Mouse (Mus musculus) ES-Bruce4 (cell line): Measurements from ENCODE around the gene Zeb2.

Source experiments
- CTCF ChIP-seq: IDR thresholded peaks from one replicate; pipeline ENCODE4 v1.8.1; 2011; ENCODE audit warnings: low read depth, low read length
- EP300 ChIP-seq: IDR thresholded peaks from 2 replicates; pipeline ENCODE4 v1.6.1; 2011; ENCODE audit warnings: low read depth, low read length; ENCODE audit not compliant: insufficient read depth
- POLR2A ChIP-seq: IDR thresholded peaks from one replicate; pipeline ENCODE4 v1.8.1; 2011; ENCODE audit warnings: low read length; ENCODE audit not compliant: insufficient read depth

DNA sequence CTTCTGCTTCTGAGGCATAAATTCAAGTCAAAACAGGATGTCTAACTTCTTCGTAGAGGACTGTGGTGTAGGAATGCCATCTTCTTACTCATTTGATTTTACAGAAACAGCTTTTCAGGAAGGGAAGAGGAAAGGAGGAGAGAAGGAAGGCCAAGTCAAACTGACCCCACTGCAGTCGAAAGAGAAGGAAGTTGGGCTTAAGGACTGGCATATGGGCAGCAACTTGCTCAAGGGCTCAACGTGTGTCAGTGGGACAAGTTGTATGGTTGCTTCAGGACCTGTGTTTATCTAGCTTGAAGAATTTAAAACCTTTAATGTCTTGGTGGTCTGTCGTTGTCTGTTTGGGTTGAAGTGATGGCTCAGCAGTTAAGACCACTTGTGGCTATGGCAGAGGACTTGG, 67.3 kb downstream of the Zeb2 start:
- no peak for TF ChIP-seq POLR2A
- no peak for TF ChIP-seq CTCF
- TF ChIP-seq EP300 = no peak
